Mouse (Mus musculus) spleen, postnatal 14 days (tissue): ENCODE results near the gene Zfp263.

Experiments used
- DNase-seq, 2 experiments: peaks; one replicate each; pipeline ENCODE4 v3.0.0; 2021 to 2022; ENCODE audit warnings: low spot score in 2 of 2

Gene Zfp263

GRCm38 (mm10) chr16:3743503-3744185, at the start of gene Zfp263:
Gene Zfp263, plus strand, starts transcription at chr16:3744093.
- peak; percentile 69 to 75 for DNase-seq

DNA sequence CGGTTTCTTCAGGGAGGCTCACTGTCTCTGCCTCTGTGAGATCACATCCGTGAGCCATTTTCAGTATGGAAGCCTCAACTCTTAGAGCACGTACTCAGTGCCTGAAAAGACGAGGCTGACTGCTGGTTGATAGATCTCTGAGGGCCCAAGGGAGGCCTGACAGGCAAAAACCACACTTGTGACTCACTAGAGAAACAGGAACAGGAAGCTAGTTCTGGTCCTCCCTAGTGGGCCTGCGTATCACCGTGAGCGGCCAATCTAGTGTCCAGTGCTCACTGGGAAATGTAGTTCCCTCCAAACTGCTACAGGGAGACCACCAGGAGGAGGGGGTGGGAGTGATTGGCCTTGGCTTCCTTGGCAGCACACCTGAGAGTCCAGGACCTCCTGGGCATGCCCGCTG, 44.6 kb upstream of the Zfp263 start:
- DNase-seq: no peak

- no peak for DNase-seq
Observed at GRCm38 (mm10) chr16:3700893-3701292, 43.0 kb upstream of the Zfp263 start.

DNA sequence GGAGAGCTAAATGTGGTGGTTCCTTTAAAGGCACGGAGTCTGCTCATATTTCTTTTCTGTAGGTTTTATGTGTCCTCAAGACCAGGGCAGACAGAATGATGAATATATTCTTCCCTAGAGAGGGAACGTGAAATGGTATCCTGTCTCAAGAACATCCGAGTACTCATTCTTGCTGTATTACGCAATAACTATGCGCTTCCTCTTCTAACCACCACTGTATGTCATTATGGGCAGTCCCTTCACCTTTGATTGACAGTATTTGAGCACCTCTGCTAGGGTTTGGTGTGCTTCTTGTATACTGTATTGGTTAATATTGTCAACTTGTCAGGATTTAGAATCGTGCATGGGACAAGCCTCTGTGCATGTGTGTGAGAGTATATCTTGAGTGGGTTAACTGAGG, 37.2 kb upstream of the Zfp263 start:
- no peak for DNase-seq

- DNase-seq: no peak
Observed at GRCm38 (mm10) chr16:3714731-3715130, 29.2 kb upstream of the Zfp263 start.

GRCm38 (mm10) chr16:3717980-3718379, 25.9 kb upstream of the Zfp263 start, which contains the start of gene Mefv:
Gene Mefv, minus strand, starts transcription at chr16:3718097.
- no peak for DNase-seq

DNA sequence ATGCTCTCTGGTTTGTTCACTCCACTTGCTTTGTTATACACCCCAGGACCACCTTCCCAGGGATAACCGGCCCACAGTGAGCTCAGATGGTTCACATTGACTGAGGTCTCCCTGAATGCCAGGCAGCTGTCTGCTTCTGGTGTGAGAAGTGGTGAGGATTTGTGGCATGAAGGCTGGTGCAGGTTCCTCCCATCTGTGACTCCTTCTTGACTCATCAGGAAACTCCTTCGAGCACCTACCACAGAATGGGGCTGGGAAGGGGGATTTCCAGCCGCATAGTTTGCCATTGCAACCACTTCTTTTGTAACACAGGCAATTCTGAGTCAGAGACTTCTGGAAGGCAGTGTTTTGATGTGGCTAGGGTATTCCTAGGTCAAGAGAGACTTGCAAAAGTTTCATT, 20.7 kb upstream of the Zfp263 start:
- no peak for DNase-seq

DNA sequence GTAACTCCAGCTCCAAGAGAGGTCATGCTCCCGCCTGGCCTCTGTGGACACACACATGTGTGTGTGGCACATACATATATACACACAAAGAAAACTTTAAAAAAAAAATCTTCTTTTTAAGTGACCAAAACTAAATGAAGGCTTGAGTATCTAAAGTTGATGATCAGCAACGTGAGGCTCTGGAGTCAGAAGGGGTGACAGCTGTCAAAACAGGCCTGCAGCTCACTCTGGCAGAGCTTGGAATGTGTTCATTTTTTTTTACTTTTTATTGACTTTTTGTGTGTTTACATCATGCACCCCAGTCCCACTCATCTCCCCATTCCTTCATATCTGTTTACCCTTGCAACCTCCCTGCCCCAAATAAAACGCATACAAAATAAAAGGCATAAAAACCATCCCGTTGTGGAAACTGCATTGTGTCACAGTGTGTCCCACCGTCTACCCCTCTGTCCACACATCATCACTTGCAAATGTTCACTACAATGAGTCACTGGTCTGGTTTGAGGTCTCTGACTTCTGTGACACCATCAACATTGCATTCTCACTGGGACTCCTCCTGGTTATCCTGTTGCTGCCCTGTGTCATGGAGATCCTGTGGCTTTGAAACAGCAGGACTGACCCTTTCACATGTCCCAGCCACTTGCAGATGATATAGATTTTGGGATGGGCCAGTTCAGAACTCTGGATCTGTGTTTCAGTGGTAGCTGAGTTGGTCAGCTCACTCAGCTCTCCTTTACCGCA, 15.7 kb upstream of the Zfp263 start:
- no peak for DNase-seq

DNA sequence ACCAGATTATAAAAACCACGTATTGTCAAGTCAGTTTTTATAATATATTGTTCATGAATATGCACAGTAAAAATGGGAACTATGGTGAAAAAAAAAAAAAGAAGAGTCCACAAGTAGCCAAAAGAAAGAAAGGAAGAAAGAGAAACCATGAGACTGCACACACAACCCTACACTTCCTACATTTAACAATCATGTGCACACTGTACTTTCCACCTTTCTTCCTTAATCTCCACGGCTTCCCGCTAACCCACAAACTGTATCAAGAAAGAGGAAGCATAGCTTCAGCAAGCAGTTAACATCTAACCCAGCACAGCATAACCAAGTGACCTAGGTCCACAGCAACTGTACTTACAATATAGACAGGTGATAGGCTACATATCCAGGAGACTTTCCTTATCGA, 11.3 kb upstream of the Zfp263 start:
- no peak for DNase-seq

GRCm38 (mm10) chr16:3733198-3733732, 10.6 kb upstream of the Zfp263 start:
- DNase-seq: no peak

DNA sequence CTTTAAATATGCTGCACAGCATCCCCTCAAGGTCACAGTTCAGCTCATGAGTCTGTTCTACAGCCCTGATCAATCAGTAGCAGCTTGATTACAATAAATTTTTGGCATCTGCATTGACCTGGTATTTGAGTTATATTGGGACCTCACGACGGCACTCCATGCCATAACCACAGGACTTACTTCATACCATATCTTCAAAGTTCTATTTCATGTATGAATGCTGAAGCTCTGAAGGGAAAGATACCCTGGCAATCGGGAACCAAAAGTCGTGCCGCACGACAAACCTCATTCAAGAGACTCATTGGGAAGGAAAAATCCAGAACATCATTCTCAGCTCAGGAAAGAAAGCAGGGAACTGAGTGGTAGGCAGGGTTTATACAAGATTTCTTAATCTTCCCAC, 1.4 kb upstream of the Zfp263 start:
- DNase-seq: no peak

DNA sequence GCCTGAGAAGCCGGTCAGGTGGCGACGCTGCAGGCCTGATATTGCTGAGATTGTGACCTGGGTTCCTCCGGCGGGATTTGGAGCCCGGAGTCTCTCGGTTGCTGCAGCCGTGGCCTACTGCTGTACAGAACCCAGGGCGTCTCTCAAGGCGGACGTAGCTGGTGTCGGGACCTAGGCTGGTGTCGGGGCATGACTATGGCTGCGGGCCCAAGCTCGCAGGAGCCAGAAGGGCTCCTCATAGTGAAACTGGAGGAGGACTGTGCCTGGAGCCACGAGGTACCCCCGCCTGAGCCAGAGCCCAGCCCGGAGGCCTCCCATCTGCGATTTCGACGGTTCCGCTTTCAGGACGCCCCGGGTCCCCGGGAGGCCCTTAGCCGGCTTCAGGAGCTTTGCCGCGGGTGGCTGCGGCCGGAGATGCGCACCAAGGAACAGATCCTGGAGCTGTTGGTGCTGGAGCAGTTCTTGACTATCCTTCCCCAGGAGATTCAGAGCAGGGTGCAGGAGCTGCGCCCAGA, 350 bp downstream of the Zfp263 start:
- peak; percentile 24 to 39 for DNase-seq

DNA sequence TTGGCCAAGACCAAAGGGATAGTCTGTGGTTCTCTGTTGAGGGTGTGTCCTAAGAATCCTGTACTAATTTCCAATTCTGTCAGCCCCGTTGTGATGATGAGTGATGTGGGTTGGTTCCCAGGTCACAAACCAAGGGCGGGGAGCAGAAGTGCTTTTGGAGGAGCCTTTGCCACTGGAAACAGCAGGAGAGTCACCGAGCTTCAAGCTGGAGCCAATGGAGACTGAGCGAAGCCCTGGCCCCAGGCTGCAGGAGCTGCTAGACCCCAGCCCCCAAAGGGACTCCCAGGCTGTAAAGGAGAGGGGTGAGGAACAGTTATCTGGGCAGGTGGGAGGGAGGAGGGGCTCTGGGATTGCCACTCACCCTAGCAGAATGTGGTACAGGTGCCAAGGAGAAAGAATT, 1.8 kb downstream of the Zfp263 start:
- no peak for DNase-seq

- DNase-seq: no peak
Observed at GRCm38 (mm10) chr16:3748976-3749375, 5.1 kb downstream of the Zfp263 start.

DNA sequence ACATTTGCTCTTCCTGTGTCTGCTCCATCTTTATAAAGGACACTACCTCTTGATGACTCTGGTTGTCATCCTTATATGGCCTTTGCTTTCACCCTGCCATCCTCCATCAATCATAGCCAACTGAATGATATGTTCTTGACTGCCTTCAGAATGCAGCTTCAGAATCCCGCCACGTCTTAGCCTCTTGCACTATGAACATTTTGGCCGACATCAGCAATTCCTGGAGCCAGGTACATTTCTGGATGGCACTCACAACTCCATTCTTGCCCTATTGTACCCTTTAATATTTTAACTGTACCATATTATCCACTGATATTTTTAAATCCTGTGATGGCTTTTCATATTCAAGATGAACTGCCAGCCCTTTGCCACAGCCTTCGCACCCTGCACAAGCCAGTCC, 27.7 kb downstream of the Zfp263 start:
- no peak for DNase-seq

DNA sequence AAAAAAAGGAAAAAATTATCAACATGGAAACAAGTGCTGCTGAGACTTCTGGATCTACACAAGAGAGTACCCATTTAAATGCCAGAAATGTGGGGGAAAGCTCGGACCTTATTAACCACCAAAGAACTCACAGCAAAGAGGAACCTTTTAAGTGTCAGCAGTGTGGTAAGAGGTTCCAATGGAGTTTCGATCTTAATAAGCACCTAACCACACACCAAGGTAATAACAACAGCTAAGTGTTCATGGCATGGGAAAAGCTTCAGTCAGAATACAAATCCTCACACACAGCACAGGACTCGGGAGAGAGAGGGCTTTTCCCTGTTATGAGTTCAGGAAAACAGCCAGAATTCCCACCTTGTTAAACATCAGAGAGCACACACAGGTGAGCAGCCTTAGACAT, 32.5 kb downstream of the Zfp263 start:
- no peak for DNase-seq

DNA sequence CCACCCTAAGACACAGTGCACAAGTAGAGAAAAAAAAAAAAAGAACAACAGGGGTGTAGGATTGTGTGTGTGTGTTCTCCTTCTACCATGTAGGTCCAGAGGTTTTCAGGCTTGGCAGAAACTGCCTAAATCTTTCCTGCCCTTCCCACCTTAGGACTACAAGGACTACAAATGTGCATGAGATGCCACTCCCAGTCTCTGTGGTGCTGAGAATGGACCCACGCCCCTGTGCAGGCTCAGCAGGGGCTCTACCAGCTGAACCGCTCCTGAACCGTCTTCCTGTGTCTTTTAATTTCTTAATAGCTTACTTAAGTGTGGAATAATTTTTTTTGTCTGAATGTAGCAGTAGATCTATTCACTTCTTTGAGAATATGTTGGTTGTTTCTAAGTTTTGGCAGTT, 34.1 kb downstream of the Zfp263 start:
- no peak for DNase-seq

DNA sequence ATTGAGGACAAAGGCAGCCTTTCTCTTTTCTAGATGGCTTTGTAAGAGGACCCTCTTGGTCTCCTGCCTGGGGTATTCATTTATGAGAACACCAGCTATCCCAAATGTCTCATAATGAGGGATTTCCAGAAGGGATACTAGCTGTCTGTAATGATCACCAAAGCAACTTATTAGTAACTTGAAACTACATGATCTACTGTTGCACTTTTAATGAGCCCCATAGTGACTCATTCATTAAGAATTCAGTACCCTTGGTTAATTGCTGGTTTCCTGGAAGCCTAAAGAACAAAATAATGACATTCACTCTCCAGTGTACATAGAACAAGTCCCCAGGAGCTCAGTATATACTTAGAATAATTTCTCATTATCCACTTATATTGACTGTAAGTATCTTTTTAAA, 37.3 kb downstream of the Zfp263 start:
- DNase-seq: no peak

DNA sequence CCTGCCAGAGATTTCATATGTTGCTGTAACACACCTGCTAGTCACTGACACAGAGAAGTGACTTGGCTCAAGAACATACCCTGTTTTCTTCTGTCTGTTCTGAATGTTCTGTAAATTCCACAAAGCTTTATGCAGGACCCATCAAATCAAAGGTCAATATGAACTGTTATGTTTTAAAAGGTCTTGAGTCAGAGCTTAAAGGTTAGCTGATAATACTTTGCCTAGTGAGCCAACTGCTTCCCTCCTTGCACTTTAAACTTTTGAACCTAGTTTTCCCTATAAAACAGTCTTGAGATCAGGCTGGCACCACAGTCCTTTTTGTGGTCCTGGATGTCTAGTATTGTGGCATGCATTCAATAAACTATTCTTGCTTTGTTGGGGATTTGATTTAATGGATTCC, 44.5 kb downstream of the Zfp263 start:
- DNase-seq: no peak
